Mouse (Mus musculus): ENCODE data around the gene Agpat4.

Agpat4 gene

DNA sequence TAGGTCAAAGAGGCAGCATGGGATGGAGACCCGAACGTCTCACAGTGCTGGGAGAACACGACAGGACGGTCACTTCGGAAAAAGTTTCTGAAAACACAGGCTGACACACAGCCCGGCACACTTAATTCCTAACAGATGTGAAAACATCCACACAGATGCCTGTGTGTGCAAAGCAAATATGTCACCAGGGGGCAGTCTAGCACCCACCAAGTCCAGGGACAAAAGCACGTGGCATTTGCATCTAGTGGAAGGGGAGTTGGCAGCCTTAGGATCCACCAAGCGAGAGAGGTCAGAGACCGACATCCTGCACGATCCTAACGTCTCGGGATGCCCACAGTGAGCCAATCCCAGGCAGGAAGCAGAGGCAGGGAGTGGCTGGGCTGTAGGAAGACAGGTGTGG lies 108.0 kb downstream of the Agpat4 start:
- H3K36me3 ChIP-seq (ENCODE audit: control insufficient read depth, insufficient read depth, low read length, poor library complexity, severe bottlenecking), result no peaks in the 10 kb centered on the region; the same call in none of the 2 replicates
- peak; percentile 29 for DNase-seq (ENCODE audit: low read depth, low spot score)
- H3K27me3 ChIP-seq (ENCODE audit: control insufficient read depth, insufficient read depth, low read length, poor library complexity, severe bottlenecking), result no peaks in the 10 kb centered on the region

DNA sequence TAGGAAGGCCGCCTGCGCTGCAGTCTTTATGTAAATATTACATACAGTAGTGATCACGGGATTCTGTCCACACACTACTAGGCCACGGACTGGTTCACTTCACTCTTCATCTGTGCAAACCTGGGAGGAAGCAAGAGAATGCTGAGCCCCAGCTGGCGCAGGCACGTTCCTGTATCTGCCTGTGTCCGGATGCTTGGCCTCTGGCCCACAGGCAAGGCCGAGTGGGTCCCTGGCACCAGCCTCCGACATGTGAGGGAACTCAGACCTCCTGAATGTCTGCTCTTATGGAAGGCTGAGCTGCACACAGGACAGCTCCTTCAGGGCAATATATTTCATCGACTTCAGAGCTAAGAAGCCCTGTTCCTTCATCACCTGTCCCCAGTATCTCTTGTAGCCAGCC lies 109.5 kb downstream of the Agpat4 start:
- no peak for DNase-seq (ENCODE audit: low read depth, low spot score)
- Histone ChIP-seq H3K36me3 (ENCODE audit: control insufficient read depth, insufficient read depth, low read length, poor library complexity, severe bottlenecking) (peaks cover 3% of the 10 kb centered on the region), H3K27me3 (ENCODE audit: control insufficient read depth, insufficient read depth, low read length, poor library complexity, severe bottlenecking) (no peaks in the 10 kb centered on the region)

DNA sequence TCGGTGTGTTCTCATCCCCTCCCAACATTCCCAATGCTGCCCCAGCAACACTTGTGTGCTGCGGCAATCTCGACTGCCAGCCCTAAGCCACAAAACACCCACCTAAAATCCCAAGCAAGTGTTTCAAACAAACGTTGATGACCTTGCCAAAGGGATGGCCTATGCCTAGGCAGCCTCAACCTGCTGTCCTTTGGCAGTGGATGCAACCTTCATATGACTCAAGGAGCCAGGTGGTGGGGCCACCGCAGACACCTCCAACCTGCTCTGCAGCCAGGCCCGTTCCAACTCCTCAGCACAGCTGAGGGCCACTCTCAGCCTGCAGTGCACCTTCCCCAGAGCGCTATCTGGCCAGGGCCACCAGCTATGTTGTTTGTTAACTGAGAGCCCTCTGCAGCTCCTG lies 110.0 kb downstream of the Agpat4 start:
- DNase-seq (ENCODE audit: low read depth, low spot score), result no peak
- H3K36me3 ChIP-seq (ENCODE audit: control insufficient read depth, insufficient read depth, low read length, poor library complexity, severe bottlenecking), result peaks cover 4% of the 10 kb centered on the region
- H3K27me3 ChIP-seq (ENCODE audit: control insufficient read depth, insufficient read depth, low read length, poor library complexity, severe bottlenecking), result no peaks in the 10 kb centered on the region

DNA sequence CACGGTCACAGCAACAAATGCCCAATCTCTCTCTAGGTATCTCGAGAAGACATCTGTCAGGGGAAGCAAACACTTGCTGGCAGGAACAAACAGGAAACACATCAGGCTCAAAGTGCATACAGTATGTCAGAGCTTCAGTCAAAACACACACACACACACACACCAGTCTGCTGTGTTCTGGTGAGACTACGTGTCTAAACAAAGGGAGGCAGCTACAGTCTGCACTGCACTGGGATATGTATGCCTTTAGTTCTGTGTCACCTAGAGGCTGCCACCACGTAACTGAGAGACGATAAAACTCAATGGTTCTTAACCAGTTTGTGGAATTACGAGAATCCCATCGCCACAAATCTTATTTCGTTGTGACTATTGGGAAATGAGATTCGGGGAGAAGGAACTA lies 111.3 kb downstream of the Agpat4 start:
- H3K27me3 ChIP-seq (ENCODE audit: control insufficient read depth, insufficient read depth, low read length, poor library complexity, severe bottlenecking), result no peaks in the 10 kb centered on the region
- peaks cover 4% of the 10 kb centered on the region for H3K36me3 ChIP-seq (ENCODE audit: control insufficient read depth, insufficient read depth, low read length, poor library complexity, severe bottlenecking)
- DNase-seq (ENCODE audit: low read depth, low spot score), result no peak

DNA sequence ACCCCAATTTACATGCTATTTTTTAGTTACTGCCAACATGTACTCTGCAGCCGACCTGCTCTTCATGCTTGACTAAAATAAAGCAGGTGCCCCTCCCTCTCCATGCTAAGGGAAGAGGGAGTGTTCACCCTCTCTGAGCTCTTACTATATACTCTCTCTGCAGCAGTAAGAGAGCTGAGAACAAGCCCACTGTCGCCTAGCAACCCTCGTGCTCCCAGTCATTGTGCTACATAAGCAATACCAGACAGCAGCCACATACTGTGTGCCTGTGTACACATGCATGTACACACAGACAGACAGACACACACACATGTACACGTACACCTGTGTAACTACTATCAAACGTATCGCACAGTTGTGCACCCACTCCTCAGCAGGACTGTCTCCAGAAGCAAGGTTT lies 111.7 kb downstream of the Agpat4 start:
- no peak for DNase-seq (ENCODE audit: low read depth, low spot score)
- Histone ChIP-seq H3K27me3 (ENCODE audit: control insufficient read depth, insufficient read depth, low read length, poor library complexity, severe bottlenecking) (no peaks in the 10 kb centered on the region), H3K36me3 (ENCODE audit: control insufficient read depth, insufficient read depth, low read length, poor library complexity, severe bottlenecking) (peaks cover 4% of the 10 kb centered on the region)

DNA sequence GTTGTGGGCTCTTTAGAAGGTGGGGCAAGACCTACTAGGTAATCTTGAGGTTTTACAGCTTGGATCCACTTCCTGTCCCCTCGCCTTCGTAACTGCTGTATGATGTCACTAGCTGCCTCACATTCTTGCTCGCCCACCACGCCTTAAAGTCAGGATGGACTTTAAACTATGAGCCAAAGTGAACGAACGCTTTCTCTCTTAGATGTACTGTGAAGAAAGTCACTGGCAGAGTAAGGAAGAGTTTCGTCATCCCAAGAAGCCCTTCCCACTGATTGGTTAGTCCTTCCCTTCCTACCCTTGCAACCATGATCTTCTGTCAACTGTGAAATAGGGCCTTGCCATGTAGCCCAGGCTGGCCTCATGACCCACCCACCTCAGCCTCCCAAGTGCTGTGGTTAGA lies 112.6 kb downstream of the Agpat4 start:
- no peak for DNase-seq (ENCODE audit: low read depth, low spot score)
- no peaks in the 10 kb centered on the region for H3K27me3 ChIP-seq (ENCODE audit: control insufficient read depth, insufficient read depth, low read length, poor library complexity, severe bottlenecking)

DNA sequence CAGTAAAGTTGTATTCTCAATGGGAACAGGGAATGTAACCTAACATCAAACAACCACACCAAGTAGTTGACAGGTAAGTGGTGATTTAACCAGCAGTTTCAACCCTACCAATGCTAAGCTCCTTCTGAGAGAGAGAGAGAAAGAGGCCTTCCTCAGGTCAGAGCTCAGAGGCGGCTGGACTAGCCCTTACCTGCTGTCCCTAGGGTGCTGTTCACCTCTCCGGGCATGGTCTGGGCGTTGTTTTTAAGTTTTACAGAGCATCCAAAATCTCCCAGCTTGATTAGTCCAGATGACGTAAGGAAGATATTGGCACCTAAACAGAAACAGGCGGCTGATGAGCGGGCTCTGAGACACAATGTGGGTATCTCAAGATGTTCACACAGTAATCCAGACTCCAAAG lies 114.2 kb downstream of the Agpat4 start:
- H3K27me3 ChIP-seq (ENCODE audit: control insufficient read depth, insufficient read depth, low read length, poor library complexity, severe bottlenecking), result no peaks in the 10 kb centered on the region
- no peak for DNase-seq (ENCODE audit: low read depth, low spot score)
- peaks cover 7% of the 10 kb centered on the region for H3K36me3 ChIP-seq (ENCODE audit: control insufficient read depth, insufficient read depth, low read length, poor library complexity, severe bottlenecking)

More for the DNA sequence above, 112.6 kb downstream of the Agpat4 start:
- peaks cover 4% of the 10 kb centered on the region for H3K36me3 ChIP-seq (ENCODE audit: control insufficient read depth, insufficient read depth, low read length, poor library complexity, severe bottlenecking)

DNA sequence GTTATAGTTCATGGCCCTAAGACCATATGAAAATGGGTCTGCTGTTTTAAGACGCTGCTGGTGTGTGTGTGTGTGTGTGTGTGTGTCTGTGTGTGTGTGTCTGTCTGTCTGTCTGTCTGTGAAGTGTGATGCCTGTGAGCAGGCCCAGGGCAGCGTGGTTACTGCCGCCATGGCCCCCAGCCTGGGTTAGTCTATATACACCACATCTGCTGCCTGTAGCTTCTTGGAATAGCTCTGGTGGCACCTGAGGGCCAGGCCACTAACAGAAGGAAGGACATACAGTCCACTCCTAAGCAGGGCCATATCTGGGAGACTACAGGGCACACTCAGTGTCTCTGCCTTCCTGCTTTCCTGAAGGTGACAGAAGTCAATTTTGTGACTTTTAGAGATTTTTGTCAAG lies 122.2 kb downstream of the Agpat4 start:
- Histone ChIP-seq H3K27me3 (ENCODE audit: control insufficient read depth, insufficient read depth, low read length, poor library complexity, severe bottlenecking) (no peaks in the 10 kb centered on the region), H3K36me3 (ENCODE audit: control insufficient read depth, insufficient read depth, low read length, poor library complexity, severe bottlenecking) (peaks cover 7% of the 10 kb centered on the region)
- no peak for DNase-seq (ENCODE audit: low read depth, low spot score)

DNA sequence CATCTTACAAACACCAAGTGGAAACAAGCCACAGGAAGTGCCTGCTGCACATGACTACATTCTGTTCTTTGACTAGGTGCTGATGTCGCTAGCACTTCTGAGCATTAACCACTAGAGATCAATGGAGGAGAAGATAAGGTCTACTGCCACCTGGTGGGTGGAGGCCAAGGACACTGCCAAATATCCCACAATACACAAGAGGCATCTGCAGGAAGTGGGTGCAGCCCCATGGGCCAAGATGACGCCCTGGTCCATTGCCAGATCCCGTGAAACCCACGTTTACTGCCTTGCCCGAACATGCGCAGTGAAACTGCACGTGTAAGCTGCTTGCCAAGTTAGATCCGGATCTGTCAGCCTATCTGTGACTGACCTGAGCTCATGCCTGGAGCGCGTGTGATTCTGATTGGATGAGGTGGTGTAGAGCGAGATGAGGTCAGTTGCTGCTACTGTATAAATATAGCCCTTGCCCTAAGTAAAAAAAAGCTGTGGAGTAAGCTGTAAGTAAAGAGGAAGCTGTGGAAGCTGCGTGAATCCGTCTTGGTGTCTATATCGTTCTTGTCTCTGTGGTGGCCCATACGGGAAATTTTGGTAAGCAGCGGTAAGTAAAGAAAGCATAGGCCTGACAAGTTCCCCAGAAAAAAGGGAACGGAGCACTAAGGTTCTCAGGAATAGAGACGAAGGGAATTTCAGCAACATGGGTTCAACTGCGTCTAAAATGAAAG lies 131.4 kb downstream of the Agpat4 start:
- Histone ChIP-seq H3K36me3 (ENCODE audit: control insufficient read depth, insufficient read depth, low read length, poor library complexity, severe bottlenecking) (peaks cover 12% of the 10 kb centered on the region), H3K27me3 (ENCODE audit: control insufficient read depth, insufficient read depth, low read length, poor library complexity, severe bottlenecking) (no peaks in the 10 kb centered on the region)
- peak; percentile 54 for DNase-seq (ENCODE audit: low read depth, low spot score)

DNA sequence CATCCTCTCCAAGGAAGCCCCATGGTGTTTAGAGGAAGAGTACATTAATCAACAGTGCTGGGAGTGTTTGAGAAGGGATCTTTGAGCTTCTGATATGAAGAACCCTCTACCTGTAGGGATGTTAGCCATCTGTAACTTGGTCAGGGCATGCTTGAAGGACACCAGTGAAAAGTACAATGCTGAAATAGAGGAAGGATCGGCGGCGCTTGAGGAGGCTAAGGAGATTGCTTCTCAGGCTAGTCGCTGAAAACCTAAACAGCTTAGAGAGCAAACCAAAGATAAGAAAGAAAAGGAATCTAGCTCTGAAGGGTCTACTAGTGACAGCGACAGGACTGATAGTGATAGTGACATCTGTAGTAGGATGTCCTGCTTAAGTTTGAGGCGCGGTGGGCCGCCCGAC lies 132.1 kb downstream of the Agpat4 start:
- Histone ChIP-seq H3K36me3 (ENCODE audit: control insufficient read depth, insufficient read depth, low read length, poor library complexity, severe bottlenecking) (peaks cover 12% of the 10 kb centered on the region), H3K27me3 (ENCODE audit: control insufficient read depth, insufficient read depth, low read length, poor library complexity, severe bottlenecking) (no peaks in the 10 kb centered on the region)
- no peak for DNase-seq (ENCODE audit: low read depth, low spot score)

DNA sequence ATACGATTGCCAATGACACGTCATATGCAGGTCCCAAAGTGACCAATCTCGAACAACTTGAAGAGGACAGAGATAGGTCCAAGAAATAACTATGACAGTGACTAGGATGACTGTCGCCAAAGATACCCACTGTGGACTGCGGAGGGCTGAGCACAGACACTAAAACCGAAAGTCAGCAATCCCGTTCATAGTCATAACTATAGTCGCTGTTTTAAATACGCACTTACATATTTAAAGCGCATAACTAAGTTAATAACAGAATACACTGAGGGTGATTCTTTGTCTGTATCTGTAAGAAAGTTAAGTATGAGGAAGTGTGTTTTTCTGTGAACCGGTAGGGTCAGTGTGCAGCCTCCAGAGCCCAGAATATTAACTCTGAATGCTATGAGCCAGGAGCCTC lies 137.6 kb downstream of the Agpat4 start:
- no peaks in the 10 kb centered on the region for H3K27me3 ChIP-seq (ENCODE audit: control insufficient read depth, insufficient read depth, low read length, poor library complexity, severe bottlenecking)
- H3K36me3 ChIP-seq (ENCODE audit: control insufficient read depth, insufficient read depth, low read length, poor library complexity, severe bottlenecking), result peaks cover 17% of the 10 kb centered on the region
- no peak for DNase-seq (ENCODE audit: low read depth, low spot score)

DNA sequence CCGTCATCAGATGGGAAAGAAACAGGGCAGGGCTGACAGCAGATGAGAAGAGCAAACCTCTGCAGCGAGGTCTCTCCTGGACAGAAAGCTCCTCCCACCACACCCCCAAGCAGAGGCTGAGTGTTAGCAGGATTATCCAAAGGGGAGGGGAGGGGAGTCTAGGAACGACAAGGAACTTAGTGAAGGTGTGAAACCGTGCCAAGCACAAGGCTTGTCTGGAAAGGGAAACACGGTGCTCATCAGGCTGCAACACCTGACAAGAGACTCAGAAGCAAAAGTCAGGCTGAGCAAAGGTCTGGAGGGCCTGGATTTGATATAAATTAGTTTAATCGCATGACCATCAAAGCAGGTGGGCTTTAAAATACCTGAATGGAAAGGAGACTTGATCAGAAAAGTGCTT lies 140.0 kb downstream of the Agpat4 start:
- DNase-seq (ENCODE audit: low read depth, low spot score), result no peak
- no peaks in the 10 kb centered on the region for H3K27me3 ChIP-seq (ENCODE audit: control insufficient read depth, insufficient read depth, low read length, poor library complexity, severe bottlenecking)

DNA sequence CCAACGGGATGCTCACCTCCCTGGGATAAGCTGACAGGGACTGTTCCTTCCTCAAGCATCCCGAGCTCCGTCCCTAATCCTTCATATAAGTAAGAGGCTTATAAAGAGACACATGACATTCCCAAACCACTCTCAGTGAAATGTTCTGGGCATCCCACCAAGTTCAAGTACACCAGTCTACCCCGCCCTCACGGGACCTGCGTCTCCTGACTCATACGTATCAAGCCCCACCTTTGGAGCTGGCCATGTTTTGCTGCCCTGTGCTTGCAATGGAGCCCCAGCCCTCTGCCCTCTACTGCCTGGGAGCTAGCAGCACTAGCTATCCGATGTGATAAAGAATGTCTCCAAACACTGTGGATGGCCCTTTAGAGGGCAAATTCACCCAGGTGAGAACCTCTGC lies 141.5 kb downstream of the Agpat4 start:
- Histone ChIP-seq H3K27me3 (ENCODE audit: control insufficient read depth, insufficient read depth, low read length, poor library complexity, severe bottlenecking) (no peaks in the 10 kb centered on the region), H3K36me3 (ENCODE audit: control insufficient read depth, insufficient read depth, low read length, poor library complexity, severe bottlenecking) (peaks cover 6% of the 10 kb centered on the region)
- no peak for DNase-seq (ENCODE audit: low read depth, low spot score)

More for the DNA sequence above, 140.0 kb downstream of the Agpat4 start:
- peaks cover 6% of the 10 kb centered on the region for H3K36me3 ChIP-seq (ENCODE audit: control insufficient read depth, insufficient read depth, low read length, poor library complexity, severe bottlenecking)

DNA sequence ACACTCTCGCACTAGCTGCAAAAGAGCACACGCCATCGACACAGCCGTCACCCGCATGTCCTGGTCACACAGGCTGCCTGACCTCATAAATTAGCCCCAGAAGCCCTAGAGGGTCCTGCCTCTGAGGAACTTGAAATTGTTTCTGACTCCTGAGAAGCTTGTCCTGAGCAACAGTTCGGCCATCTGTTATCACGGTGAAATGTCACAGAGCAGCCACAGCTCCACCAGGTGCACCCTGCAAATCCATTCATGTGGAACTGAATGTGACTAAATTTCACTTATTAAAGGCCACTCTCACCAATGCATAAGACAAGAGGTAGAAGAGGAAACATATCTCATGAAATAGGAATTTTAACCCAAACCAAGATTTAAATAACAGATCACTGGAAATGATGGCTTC lies 142.9 kb downstream of the Agpat4 start:
- Histone ChIP-seq H3K36me3 (ENCODE audit: control insufficient read depth, insufficient read depth, low read length, poor library complexity, severe bottlenecking) (peaks cover 6% of the 10 kb centered on the region; the same call in 1 of the 2 replicates), H3K27me3 (ENCODE audit: control insufficient read depth, insufficient read depth, low read length, poor library complexity, severe bottlenecking) (no peaks in the 10 kb centered on the region)
- DNase-seq (ENCODE audit: low read depth, low spot score), result no peak

DNA sequence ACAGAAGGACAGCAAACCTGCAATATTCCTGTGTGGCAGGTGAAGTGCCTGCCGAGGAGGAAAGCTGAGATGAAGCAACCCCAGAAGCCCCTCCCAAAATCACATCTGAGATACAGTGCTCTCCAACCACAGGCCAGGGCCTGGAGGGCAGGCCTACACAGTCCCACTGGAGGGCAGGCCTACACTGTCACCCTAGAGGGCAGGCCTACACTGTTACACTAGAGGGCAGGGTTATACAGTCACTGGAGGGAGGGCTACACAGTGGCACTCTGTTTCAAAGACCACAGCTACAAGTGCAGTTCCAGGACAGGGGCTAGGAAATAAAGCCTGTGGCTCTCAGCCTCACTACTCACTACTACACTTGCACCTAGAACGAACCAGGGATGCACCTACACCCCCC lies 143.4 kb downstream of the Agpat4 start:
- DNase-seq (ENCODE audit: low read depth, low spot score), result peak; percentile 10
- Histone ChIP-seq H3K27me3 (ENCODE audit: control insufficient read depth, insufficient read depth, low read length, poor library complexity, severe bottlenecking) (no peaks in the 10 kb centered on the region), H3K36me3 (ENCODE audit: control insufficient read depth, insufficient read depth, low read length, poor library complexity, severe bottlenecking) (peaks cover 6% of the 10 kb centered on the region; the same call in 1 of the 2 replicates)

DNA sequence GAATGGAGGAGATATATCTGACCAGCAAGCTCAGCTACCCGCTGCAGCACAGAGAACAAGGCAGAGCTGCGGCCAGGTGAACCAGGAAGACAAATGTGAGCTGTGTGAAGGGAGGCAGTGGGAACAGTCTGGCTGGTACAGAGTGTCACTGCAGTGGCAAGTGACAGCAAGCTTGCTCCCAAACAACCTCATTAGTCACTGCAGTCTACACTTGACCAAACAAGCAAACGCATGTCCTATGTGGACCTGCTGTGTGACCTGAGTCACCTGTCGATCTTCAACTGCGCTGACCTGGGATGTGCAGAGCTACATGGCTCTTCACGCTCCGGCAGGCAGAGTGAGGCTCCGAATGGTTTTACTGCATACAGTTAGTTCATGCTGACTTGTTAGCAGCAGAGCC lies 144.3 kb downstream of the Agpat4 start:
- Histone ChIP-seq H3K27me3 (ENCODE audit: control insufficient read depth, insufficient read depth, low read length, poor library complexity, severe bottlenecking) (no peaks in the 10 kb centered on the region), H3K36me3 (ENCODE audit: control insufficient read depth, insufficient read depth, low read length, poor library complexity, severe bottlenecking) (peaks cover 6% of the 10 kb centered on the region; the same call in 1 of the 2 replicates)
- DNase-seq (ENCODE audit: low read depth, low spot score), result no peak

Measured in splenic B cell, adult 2 months (primary cell).